Mouse (Mus musculus) cerebellum, adult 2 months (tissue): ENCODE measurements at regions not wholly inside any gene's neighbourhood (a gene's known extent, or its start where the extent isn't known, plus 50 kb on each side); places are given as distances from the start of the nearest gene placed in this dataset.

Source experiments
- CTCF ChIP-seq: fragments of 200-500 bp; IDR thresholded peaks from 2 replicates; pipeline ENCODE4 v1.5.1; 2011; ENCODE audit warnings: low read depth, mild to moderate bottlenecking, control low read depth, low read length, moderate library complexity, borderline replicate concordance; ENCODE audit not compliant: insufficient read depth
- POLR2A ChIP-seq: fragments of 200-500 bp; IDR thresholded peaks from 2 replicates; pipeline ENCODE4 v1.6.1; 2011; ENCODE audit warnings: low read length, control low read depth, borderline replicate concordance; ENCODE audit not compliant: insufficient read depth

- TF ChIP-seq POLR2A (no peak), CTCF (no peak)
These were observed 309.0 kb upstream of the Nmur2 start for GRCm38 (mm10) chr11:56349766-56350165.
